Mouse (Mus musculus) adrenal gland, adult 2 months (tissue): ENCODE measurements around the gene Sec24a. TPM values are rescaled to one million over a fixed set of nuclear protein-coding genes. Genes with fewer than 3 reads are reported as not detected.
"Not testable (repeated sequence)": the region's sequence is repeated elsewhere in the genome, so short reads cannot be mapped to it uniquely, and the experiment has no call there.

Source experiments
- DNase-seq: peaks from one replicate; pipeline ENCODE4 v3.0.0; 2021
- polyA plus RNA-seq: library from polyadenylated mRNA; depleted of rRNA; stranded (reverse); fragments of >200 nt; gene quantifications from 2 replicates; pipeline ENCODE4 v1.2.3, GENCODE M21; 2012
- total RNA-seq, 2 experiments: library from RNA; stranded (reverse); gene quantifications; 2 replicates each; pipeline ENCODE4 v1.2.3; 2021

The Sec24a gene
- total and polyA plus RNA-seq, 3 experiments = 25.2 to 56.7 (median 26.6) TPM

DNA sequence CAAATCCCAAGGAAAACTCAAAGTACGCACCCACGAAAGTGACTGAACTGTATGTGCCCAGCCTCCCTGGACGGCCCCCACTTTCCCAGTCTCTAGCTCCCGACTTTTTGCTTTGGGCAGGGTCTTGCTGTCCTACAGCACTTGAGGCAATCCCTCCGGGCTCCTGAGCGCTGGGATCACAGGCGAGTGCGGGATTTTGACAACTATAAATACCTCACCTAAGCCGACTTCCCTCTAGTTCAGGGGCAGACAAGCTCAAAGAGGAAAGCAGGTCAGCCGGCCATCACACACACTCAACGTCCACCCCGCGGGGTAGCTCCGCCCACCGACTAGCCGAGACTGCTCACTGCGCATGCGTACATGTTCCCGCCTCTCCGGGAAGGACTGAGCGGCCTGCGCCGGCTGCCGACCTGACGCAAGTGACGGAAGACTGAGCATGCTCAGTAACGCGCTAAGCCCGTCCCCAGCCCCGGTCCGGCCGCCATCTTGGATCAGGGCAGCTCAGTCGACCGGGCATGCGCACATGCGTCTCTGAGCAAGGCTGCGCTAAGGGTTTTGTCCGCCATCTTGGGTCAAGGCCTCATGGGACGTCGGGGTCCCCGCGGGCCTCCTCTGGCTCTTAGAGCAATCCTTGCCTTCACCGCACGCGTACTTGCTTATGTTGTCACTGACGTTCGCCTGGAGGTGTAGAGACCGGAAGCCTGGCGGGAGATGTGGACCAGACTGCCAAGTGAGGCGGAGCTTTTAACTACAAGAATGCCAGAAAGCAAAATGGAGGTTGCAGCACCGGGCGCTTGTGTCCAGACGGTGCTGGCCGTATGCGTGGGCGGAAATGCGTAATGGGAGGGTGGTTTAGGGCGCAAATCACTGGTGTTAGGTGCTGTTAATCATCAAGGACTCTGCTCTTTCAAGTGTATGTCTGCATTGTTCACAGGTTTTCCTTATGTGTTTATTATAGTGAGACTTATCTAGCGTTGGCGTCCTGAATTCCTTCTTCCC, 74.8 kb downstream of the Sec24a start, which contains the start of gene 0610009B22Rik:
0610009B22Rik (minus strand) TSS at position 545 of the 999 bp plus-strand sequence.
- peak; percentile 100 for DNase-seq

DNA sequence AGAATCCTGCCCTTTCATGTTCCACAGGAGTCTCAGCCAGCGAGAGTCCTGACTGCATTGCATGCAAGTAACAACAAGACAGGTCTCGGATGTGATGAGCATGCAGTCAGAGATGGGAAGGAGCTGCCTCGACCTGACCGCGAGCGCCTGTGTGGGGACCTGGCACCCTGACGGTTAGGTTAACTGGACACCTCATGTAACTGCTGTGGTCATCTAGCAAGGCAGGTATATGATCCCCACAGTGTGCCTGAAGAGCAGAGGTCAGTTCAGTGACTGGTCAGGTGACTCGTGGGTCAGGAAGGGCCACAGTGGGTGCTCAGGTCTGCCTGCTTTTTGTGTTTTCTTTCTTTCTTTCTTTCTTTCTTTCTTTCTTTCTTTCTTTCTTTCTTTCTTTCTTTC, 81.5 kb downstream of the Sec24a start:
- DNase-seq = no peak

DNA sequence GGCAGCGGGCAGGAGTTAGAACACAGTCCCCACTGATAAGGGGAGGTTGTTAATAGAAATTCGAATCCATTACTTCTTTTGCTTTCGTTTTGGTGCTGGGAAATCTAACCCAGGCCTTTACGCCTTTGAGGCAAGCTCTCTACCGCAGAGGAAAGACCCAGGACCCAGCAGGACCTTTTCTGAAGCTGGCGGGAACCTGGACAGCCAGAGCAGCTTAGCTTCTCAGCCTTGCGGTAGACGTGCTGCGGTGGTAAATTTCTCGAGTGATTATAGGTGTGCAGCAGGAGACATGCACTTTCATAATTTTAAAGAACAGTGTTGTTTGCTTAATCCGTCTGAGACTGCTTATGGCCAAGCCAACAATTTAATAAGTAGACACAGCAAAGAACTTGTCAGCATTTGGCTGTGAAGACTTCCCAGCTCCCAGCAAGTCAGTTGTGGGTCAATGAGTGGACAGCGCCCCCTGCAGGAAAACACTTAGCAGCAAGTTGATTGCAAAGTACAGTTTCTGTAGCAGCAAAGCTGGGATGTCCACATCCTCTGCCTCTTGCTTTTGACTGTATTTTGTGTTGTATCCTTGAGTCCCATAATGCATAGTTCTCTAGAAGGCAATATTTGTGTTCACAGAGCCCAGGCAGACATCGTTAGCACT, 82.0 kb downstream of the Sec24a start:
- peak; percentile 87 for DNase-seq

DNA sequence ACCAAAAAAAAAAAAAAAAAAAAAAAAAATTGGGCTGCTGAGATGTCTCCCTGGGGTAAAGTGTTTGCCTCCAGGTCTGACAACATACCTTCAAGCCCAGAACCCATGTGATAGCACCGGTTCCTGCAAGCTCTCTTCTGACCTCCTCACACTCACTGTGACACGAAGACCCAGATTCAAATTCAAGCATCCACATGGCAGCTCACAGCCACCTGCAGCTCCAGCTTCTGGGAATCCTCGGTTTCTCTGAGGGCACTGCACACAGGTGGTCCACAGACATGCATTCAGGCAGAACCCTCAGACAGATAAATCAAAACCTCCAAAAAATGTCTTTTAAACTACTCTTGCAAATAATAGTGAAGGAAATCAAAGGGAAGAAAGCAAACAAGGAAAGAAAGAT, 84.0 kb downstream of the Sec24a start:
- DNase-seq = no peak

DNA sequence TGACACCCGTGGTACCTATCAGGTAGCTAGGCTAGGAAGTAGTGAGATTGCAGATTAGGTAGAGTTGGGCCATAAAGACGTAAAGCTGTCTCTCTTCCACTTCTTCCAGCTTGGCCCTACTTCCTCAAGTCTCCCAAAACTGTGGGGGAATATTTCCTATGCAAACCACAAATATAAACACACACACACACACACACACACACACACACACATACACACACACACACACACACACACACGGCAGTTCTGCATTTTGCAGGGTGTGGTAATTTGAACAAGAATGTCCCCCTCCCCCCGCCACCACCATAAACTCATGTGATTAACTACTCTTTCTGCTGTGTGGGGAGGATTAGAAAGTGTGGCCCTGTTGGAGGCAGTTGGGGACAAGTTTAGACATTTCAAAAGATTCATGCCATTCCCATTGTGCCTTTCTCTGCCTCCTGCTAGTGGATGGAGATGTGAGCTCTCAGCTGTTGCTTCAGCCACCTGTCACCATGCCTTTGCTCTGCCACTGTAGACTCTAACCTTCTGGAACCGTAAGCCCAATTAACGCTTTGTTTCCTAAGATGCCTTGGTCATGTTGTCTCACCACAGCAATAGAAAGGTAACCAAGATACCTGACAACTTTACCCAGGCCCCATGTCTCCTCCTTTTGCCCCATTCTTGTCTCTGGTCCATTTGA, 85.6 kb downstream of the Sec24a start:
- DNase-seq = no peak

DNA sequence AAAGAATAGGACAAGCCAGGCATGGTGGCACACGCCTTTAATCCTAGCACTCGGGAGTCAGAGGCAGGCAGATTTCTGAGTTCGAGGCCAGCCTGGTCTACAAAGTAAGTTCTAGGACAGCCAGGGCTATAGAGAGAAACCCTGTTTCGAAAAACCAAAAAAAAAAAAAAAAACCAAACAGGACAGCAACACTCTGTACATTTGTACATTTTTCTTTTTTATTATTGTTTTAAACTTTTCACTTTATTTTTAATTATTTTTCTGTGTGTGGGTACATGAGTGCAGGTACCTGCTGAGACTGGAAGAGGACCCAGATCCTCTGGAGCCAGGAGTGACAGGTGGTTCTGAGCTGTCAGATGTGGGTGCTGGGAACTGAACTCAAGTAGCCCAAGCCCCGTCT, 88.0 kb downstream of the Sec24a start:
- no peak for DNase-seq

DNA sequence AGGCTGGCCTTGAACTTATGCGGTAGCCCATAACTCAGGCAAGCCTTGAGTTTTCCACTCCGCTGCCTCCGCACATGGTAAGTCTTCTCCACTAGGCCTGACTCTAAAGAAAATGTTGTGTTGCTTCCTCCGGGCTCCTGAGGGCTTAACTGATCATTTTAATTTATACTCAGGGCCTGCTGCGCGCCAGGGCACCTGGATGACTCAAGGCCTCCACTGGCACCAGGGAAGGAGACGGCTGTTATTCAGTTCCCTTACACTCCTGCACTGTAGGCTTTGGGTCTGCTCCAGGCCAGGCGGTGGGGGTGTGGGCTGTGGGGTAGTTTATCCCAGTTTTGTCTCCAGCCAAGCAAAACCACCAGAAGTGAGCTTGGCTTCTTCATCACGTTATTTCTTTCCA, 90.1 kb downstream of the Sec24a start:
- DNase-seq = peak; percentile 66

DNA sequence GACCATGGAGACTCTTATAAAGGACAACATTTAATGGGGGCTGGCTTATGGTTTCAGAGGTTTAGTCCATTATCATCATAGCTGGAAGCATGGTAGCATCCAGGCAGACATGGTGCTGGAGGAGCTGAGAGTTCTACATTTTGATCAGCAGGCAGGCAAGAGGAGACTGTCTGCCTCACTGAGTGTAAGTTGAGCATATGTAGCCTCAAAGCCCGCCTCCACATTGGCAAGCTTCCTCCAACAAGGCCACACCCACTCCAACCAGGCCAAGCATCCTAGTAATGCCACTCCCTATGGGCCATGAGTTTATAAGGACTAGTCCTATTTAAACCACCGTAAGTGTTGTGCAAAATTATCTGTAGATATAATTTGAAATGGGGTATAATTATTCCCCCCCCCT, 92.1 kb downstream of the Sec24a start:
- no peak for DNase-seq

DNA sequence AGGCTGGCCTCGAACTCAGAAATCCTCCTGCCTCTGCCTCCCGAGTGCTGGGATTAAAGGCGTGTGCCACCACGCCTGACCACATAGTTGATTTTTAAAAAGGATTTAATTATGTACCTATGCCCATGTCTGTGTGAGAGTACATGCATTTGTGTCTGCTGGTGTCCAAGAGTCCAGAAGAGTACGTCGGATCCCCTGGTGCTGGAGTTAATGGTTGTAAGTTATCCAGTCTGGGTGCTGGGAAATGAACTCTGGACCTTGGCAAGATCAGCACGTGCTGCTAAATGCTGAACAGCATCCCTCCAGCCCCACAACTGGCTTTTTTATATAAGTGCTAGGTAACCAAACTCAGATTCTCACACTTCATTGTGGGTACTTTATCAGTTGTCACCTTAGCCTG, 92.6 kb downstream of the Sec24a start:
- no peak for DNase-seq

DNA sequence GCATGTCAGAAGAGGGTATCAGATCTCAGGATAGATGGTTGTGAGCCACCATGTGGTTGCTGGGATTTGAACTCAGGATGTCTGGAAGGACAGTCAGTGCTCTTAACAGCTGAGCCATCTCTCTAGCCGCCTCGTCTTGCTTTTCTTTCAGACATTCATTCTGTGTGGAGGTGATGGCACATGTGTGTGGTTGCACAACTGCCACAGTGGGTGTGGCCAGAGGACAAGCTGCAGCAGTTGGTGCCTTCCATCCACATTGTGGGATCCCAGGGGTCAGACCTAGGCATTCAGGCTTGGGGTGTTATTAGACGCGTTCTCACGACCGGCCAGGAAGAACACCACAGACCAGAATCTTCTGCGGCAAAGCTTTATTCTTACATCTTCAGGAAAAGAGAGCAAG, 98.7 kb downstream of the Sec24a start:
- DNase-seq = not testable (repeated sequence)

DNA sequence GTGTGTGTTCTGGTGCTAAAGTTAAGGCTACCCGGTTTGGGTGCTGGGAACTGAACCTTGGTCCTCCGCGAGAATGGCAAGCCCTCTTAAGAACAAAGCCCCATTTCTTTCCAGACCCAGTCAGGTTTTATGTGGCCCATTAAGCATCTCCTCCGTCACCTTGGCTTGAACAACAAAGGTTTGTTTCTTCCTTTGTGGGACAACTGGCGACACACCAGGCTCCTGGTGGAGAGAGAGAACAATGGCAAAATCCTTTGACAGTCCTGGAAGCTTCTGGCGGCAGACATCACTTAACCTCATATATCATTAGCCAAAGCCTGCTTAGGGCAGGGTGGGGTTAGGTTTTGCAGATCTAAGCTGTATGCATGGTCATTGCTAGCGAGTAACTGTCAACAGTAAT, 100.8 kb downstream of the Sec24a start:
- no peak for DNase-seq

DNA sequence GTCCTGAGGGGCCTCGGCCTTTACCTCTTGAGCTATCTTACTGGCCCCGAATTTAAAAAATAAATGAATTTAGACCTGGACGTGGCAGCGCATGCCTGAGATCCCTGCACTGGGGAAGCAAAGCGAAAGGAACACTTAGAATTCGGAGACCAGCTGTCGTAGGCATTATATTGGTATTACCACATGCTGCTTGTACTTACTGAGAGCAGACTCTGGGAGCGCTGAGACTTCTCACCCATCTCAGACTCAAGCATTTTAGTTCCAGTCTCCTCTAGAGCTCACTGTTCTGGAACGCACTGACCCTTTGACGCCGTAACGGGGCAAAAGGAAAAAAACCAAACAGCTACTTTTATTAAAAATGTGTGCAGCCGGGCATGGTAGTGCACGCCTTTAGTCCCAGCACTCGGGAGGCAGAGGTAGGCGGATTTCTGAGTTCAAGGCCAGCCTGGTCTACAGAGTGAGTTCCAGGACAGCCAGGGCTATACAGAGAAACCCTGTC, 101.5 kb downstream of the Sec24a start:
- DNase-seq = no peak

DNA sequence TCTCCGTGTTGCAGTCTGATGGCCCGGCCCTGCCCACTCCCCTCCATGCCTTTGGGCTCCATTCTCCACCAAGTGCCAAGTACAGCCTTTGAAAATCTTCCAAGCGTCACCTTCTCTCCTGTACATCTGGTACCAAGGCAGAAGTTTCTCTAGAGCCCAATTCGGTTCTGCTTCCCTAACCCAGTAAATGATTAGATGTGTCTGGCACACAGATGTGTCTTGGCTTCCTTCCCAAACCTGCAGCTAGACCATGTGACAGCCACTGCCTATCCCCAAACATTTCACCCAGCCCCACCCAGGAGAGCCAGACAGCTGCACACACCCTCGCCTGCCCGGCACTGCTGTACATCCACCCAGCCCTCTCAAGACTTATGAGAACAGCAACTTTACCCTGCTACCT, 104.7 kb downstream of the Sec24a start:
- peak; percentile 54 for DNase-seq

DNA sequence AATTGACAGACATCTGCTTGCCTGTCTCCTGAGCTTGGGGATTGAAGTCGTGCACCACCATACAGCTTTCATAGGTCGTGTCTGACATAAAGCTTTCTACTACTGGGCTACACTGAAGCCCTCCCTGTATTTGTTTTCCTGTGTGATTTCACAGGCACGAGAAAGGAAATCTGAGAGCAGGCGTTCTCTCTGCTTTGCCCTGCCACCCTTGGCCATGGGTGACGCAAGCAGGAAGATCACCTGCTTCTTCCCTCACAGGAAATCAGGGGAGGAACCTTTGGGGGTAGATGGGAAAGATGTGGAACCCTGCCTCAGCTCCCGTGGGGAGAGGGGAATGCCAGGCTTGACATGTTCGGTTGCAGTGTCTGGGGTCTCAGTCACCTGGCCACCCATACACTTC, 105.1 kb downstream of the Sec24a start:
- DNase-seq = no peak

DNA sequence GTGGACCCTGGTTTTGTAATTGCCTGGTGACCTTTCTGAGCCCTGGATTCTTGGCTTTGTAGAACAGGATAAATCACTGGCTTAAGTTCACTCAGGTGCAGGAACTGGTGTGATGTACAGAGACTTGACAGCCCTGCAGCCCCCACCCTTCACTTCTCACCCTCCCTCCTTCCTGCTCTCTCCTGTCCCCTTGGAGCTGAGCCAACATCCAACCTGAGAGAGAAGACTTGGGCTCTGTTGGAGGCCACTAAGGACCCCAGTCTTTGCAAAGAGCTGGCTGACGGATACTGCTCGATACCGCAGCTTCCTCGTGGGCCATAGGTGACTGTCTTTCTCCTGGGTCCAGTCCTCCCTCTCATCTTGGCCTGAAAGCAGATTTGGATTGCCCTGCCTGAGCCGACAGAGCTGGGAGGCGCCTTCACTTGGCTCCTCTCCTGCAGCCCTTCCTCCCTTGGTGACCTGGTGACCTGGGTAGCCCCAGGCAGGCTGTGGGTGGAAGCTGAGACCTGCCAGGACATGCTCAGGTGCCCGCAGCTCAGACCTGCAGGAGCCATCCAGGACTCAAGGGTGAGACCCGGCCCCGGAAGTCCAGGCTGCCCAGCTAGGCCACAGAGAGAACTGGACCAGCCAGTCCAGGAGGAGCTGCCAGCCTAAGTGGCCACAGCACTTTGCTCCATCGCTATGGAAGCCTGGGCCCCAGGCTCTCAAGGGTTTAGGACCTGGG, 106.5 kb downstream of the Sec24a start:
- peak; percentile 59 for DNase-seq

DNA sequence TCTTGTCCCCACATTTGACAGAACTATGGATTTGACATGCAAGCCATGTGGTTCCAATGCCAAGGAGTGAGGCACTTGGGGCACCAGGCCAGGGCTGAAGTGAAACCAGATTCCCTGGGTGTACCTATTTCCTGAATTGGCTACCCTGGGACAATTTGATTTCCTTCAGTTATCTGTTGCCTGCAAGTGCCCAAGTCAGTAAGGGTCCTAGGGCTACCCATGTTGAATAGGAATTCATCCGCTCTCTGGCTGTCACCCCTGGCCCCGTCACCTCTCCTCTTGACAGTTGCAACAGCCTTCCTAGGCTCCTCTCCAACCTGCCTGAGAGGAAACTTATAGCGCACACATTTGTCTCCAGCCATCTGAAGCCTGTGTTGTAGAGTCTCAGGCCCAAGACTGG, 108.5 kb downstream of the Sec24a start:
- DNase-seq = no peak

DNA sequence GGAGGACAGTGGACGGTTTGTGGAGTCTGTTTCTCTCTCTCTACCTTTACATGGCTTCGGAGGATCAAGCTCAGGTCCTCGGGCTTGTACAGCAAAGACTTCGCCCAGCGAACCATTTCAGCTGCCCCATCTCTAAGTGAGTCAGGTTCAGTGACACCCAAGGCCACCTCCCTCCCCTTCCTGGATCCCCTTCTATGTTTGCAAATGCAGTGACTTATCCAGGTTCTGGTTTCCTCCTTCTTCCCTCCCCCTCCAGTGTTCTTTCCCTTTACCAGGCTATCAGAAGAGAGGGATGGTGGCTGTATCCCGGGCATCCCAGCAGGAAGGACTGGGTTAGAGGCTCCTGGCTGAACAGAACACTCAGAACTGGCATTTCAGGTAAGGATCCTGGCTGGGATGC, 109.7 kb downstream of the Sec24a start:
- DNase-seq = no peak

DNA sequence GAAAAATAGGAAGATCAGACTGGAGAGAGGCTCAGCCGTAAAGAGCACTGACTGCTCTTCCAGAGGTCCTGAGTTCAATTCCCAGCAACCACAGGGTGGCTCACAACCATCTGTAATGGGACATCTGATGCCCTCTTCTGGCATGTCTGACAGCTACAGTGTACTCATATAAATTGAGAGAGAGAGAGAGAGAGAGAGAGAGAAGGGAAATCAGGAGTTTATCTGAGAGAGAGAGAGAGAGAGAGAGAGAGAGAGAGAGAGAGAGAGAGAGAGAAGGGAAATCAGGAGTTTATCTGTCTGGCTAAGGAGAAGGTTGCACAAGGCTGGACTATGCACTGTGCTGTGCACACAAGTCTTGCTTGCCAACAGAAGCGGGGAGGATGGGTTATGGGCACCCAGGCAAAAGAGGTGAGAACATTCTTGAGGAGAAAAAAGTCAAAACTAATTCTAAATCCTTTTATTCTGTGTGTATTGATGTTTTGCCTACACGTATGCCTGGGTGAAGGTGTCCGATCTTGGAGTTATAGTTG, 110.5 kb downstream of the Sec24a start:
- no peak for DNase-seq

DNA sequence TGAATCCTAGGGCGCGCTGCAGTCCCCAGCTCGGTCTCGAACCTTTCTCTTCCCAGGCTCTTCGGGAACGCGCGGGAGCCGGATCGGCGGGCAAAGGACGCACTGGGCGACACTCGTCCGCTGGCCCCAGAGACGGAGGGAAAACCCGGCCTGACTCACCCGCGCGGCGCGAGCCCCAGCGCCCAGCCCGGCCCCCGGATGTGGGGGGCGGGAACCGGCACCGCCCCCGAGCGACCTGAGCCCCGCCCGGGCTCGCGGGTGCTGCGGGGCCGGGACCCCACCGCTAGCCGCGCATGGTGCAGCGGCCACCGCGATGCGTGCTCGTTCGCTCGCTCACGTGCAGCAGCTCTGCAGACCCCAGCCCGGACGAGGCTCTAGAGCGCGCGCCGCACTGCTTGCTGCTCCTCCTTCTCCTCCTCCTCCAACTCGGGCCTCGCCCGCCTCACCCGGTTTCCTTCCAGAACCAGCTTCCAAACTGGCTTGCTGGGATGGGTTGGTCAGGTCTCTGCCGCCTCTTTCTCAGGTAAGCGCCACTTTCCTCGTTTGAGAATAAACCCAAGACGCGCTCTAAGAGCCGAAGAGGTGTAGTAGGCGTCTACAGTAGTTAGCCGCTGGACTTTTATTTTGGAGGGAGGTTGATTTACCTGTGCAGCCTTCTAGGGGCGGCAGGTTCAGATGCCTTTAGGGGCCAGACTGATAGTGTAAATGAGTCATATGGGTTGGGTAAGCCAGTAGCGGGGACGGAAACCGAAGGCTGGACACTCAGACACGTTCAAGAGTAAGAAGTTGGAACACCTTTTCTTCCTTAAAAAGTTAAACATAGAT, 112.5 kb downstream of the Sec24a start, which contains the start of the genes N4bp3 and D930048N14Rik:
N4bp3 (minus strand) TSS at position 152 of the 825 bp plus-strand sequence.
D930048N14Rik (plus strand) TSS at position 264 of the 825 bp plus-strand sequence.
- DNase-seq = peak; percentile 93

DNA sequence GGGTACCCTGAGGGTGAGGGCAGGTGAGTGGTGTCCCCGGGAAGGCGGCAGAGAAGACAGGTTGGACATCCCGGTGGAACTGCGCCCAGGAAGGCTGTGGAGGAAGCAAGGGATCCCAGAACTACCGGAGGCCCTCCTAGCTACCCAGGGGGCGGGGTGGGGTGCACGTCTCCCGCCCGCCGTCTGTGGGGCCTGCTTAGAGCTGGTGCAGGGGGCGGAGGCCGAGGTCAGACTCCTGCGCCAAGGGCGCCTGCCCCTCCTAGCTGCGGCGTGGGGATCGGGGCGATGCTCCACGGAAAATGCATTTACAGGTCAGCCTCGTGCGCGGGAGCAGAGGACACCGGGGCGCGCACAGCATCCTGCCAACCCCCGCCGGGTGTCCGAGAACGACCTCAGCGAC, 113.2 kb downstream of the Sec24a start:
- no peak for DNase-seq

DNA sequence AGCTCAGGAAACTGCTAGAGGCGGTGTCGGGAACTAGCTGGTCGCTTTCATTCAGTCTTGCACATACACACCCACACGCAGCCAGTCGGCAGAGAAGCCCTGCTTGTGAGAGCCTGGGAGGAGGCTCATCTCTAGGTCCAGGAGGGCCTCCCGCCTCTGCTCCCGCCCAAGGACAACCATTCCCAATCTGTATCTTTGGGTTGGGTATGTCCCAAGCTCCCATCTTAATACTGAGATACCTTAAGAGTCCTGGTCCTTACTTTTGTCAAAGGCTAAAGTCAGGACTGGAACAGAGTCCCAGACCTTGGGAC, 113.6 kb downstream of the Sec24a start:
- no peak for DNase-seq
